Mouse (Mus musculus) spleen, postnatal 14 days (tissue): ENCODE data around the gene March2.
A peak's percentile ranks its signal among the peaks of the same experiment; 100 is the strongest.

Source experiments
- DNase-seq, 2 experiments: peaks; one replicate each; pipeline ENCODE4 v3.0.0; 2021 to 2022; ENCODE audit warnings: low spot score in 2 of 2

Gene March2

GRCm38 (mm10) chr17:33717982-33718381, 488 bp downstream of the March2 start:
- no peak for DNase-seq

- no peak for DNase-seq
Observed at GRCm38 (mm10) chr17:33717246-33717645, 1.2 kb downstream of the March2 start.

GRCm38 (mm10) chr17:33714779-33715178, 3.7 kb downstream of the March2 start:
- no peak for DNase-seq

GRCm38 (mm10) chr17:33713271-33713670, 5.2 kb downstream of the March2 start:
- DNase-seq, result peak; percentile 33 to 41

- no peak for DNase-seq
Observed at GRCm38 (mm10) chr17:33709834-33710233, 8.6 kb downstream of the March2 start.

GRCm38 (mm10) chr17:33703091-33703490, 15.4 kb downstream of the March2 start:
- no peak for DNase-seq

- no peak for DNase-seq
Observed at GRCm38 (mm10) chr17:33702178-33702577, 16.3 kb downstream of the March2 start.

GRCm38 (mm10) chr17:33695471-33695870, 23.0 kb downstream of the March2 start:
- DNase-seq, result no peak

- no peak for DNase-seq
Observed at GRCm38 (mm10) chr17:33686760-33687159, 31.7 kb downstream of the March2 start, which contains the start of gene Hnrnpm. Hnrnpm (minus strand) TSS chr17:33686860.

GRCm38 (mm10) chr17:33685249-33685653, 33.2 kb downstream of the March2 start:
- DNase-seq, result peak; percentile 98

- DNase-seq, result peak; percentile 49 to 59
Observed at GRCm38 (mm10) chr17:33684671-33685231, 33.7 kb downstream of the March2 start.

GRCm38 (mm10) chr17:33681767-33682166, 36.7 kb downstream of the March2 start:
- no peak for DNase-seq

- DNase-seq, result no peak
Observed at GRCm38 (mm10) chr17:33678771-33679170, 39.7 kb downstream of the March2 start.

GRCm38 (mm10) chr17:33676086-33676485, 42.4 kb downstream of the March2 start:
- no peak for DNase-seq

GRCm38 (mm10) chr17:33675452-33675851, 43.0 kb downstream of the March2 start:
- no peak for DNase-seq

- no peak for DNase-seq
Observed at GRCm38 (mm10) chr17:33673837-33674236, 44.6 kb downstream of the March2 start.

- DNase-seq, result no peak
Observed at GRCm38 (mm10) chr17:33669681-33670080, 48.8 kb downstream of the March2 start.

- no peak for DNase-seq
Observed at GRCm38 (mm10) chr17:33666813-33667212, 51.7 kb downstream of the March2 start.

GRCm38 (mm10) chr17:33649781-33650475, 68.5 kb downstream of the March2 start:
- no peak for DNase-seq

GRCm38 (mm10) chr17:33645073-33645472, 73.4 kb downstream of the March2 start:
- DNase-seq, result no peak

GRCm38 (mm10) chr17:33644068-33644467, 74.4 kb downstream of the March2 start:
- no peak for DNase-seq

GRCm38 (mm10) chr17:33639743-33640142, 78.7 kb downstream of the March2 start:
- no peak for DNase-seq

- DNase-seq, result no peak
Observed at GRCm38 (mm10) chr17:33637516-33638276, 80.8 kb downstream of the March2 start, which contains the start of gene Pram1. Pram1 (plus strand) TSS chr17:33638056.
